Mouse (Mus musculus) intestine, embryonic 16.5 days (tissue): Measurements from ENCODE around the gene Ifi204. TPM values are rescaled to one million over a fixed set of nuclear protein-coding genes. Genes with fewer than 3 reads are reported as not detected.
"Not testable (repeated sequence)": the region's sequence is repeated elsewhere in the genome, so short reads cannot be mapped to it uniquely, and the experiment has no call there.

Experiments used
- ATAC-seq: fragments of 200-750 bp; cut with Nextera tagmentation; 2 replicates; pipeline ENCODE4 v1.8.0; 2017; ENCODE audit warnings: moderate TSS enrichment, moderate library complexity
- H3K27ac ChIP-seq: fragments of 300-500 bp; sonication (generic); 2 replicates; pipeline ENCODE4 v1.5.1; 2014; ENCODE audit warnings: mild to moderate bottlenecking, low read length
- H3K27me3 ChIP-seq: fragments of 300-500 bp; sonication (generic); replicated peaks from 2 replicates; pipeline ENCODE4 v1.6.1; 2014; ENCODE audit warnings: low read length, control low read depth, mixed read lengths; ENCODE audit not compliant: control insufficient read depth, insufficient read depth
- H3K36me3 ChIP-seq: fragments of 300-500 bp; sonication (generic); 2 replicates; pipeline ENCODE4 v1.6.1; 2014; ENCODE audit warnings: low read length, control low read depth; ENCODE audit not compliant: control insufficient read depth, insufficient read depth
- H3K4me1 ChIP-seq: fragments of 300-500 bp; sonication (generic); 2 replicates; pipeline ENCODE4 v1.6.1; 2014; ENCODE audit warnings: low read length, control low read depth, mixed read lengths; ENCODE audit not compliant: control insufficient read depth, insufficient read depth
- H3K4me2 ChIP-seq: fragments of 300-500 bp; sonication (generic); 2 replicates; pipeline ENCODE4 v1.6.1; 2014; ENCODE audit warnings: low read depth, low read length, control low read depth
- H3K4me3 ChIP-seq: fragments of 300-500 bp; sonication (generic); 2 replicates; pipeline ENCODE4 v1.5.1; 2014; ENCODE audit warnings: mild to moderate bottlenecking, low read length
- H3K9ac ChIP-seq: fragments of 300-500 bp; sonication (generic); 2 replicates; pipeline ENCODE4 v1.6.1; 2014; ENCODE audit warnings: low read depth, low read length
- H3K9me3 ChIP-seq: fragments of 300-500 bp; sonication (generic); 2 replicates; pipeline ENCODE4 v1.6.1; 2016; ENCODE audit warnings: low read length, control low read depth; ENCODE audit not compliant: control insufficient read depth
- WGBS: fragments of 180-500 bp; shearing (Covaris S2); extraction: QIAGEN DNeasy Blood & Tissue Kit; methylation state at CpG from one replicate; pipeline ENCODE4 v1.1.7; 2014; 5-methylcytosine and 5-hydroxymethylcytosine counted together
- polyA plus RNA-seq: library from polyadenylated mRNA; unstranded; fragments of >200 nt; fragmentation: Nextera tagmentation; extraction: Ambion mirVana; gene quantifications from 2 replicates; pipeline ENCODE4 v1.2.1, GENCODE M21; 2015

Ifi204 gene
- 1.9 and 2.5 TPM in 2 replicates for polyA plus RNA-seq

- H3K9ac ChIP-seq, H3K27ac ChIP-seq, H3K36me3 ChIP-seq, H3K4me3 ChIP-seq, H3K27me3 ChIP-seq, H3K9me3 ChIP-seq, H3K4me2 ChIP-seq, H3K4me1 ChIP-seq: not testable (repeated sequence)
- 76% methylated on average over 5 of the region's 5 CpGs for WGBS
- peak; percentile 40; the same call in 1 of the 2 replicates for ATAC-seq
Observed at GRCm38 (mm10) chr1:173766848-173767617, at the start of gene Ifi204. TSS of gene Ifi204 (minus strand) at chr1:173766943.

- H3K4me1 ChIP-seq, H3K36me3 ChIP-seq: not testable (repeated sequence)
Observed at GRCm38 (mm10) chr1:173809294-173809693, 42.6 kb upstream of the Ifi204 start.

GRCm38 (mm10) chr1:173802689-173803281 is 36.0 kb upstream of the Ifi204 start:
- 47% methylated on average over 2 of the region's 2 CpGs for WGBS
- not testable (repeated sequence) for H3K4me1 ChIP-seq, H3K4me2 ChIP-seq, H3K27ac ChIP-seq, H3K27me3 ChIP-seq, H3K4me3 ChIP-seq, H3K36me3 ChIP-seq, H3K9me3 ChIP-seq, H3K9ac ChIP-seq
- peak; percentile 52; the same call in 1 of the 2 replicates for ATAC-seq

More at GRCm38 (mm10) chr1:173809294-173809693, 42.6 kb upstream of the Ifi204 start:
- H3K27me3 ChIP-seq, ATAC-seq, H3K4me2 ChIP-seq, H3K4me3 ChIP-seq, H3K27ac ChIP-seq, H3K9ac ChIP-seq, H3K9me3 ChIP-seq: not testable (repeated sequence)
- WGBS, result 77% methylated on average over 2 of the region's 2 CpGs

- 58% methylated on average over 3 of the region's 3 CpGs for WGBS
Observed at GRCm38 (mm10) chr1:173802207-173802606, 35.5 kb upstream of the Ifi204 start.

GRCm38 (mm10) chr1:173801791-173802190 is 35.0 kb upstream of the Ifi204 start:
- 73% methylated on average over 2 of the region's 2 CpGs for WGBS
- H3K9ac ChIP-seq, H3K36me3 ChIP-seq, H3K27me3 ChIP-seq, H3K4me1 ChIP-seq, H3K27ac ChIP-seq, H3K9me3 ChIP-seq, H3K4me3 ChIP-seq, ATAC-seq, H3K4me2 ChIP-seq: not testable (repeated sequence)

More at GRCm38 (mm10) chr1:173802207-173802606, 35.5 kb upstream of the Ifi204 start:
- H3K9me3 ChIP-seq, H3K27me3 ChIP-seq, H3K9ac ChIP-seq, ATAC-seq, H3K27ac ChIP-seq, H3K4me3 ChIP-seq, H3K4me2 ChIP-seq, H3K36me3 ChIP-seq, H3K4me1 ChIP-seq: not testable (repeated sequence)

GRCm38 (mm10) chr1:173773457-173773856 is 6.7 kb upstream of the Ifi204 start:
- not testable (repeated sequence) for H3K27me3 ChIP-seq, H3K4me2 ChIP-seq, H3K4me3 ChIP-seq, H3K9me3 ChIP-seq, H3K4me1 ChIP-seq, H3K9ac ChIP-seq, ATAC-seq, H3K27ac ChIP-seq, H3K36me3 ChIP-seq
- 73% methylated on average over 2 of the region's 3 CpGs for WGBS

- ATAC-seq, H3K27me3 ChIP-seq, H3K4me3 ChIP-seq, H3K4me2 ChIP-seq, H3K36me3 ChIP-seq, H3K9me3 ChIP-seq, H3K4me1 ChIP-seq, H3K27ac ChIP-seq, H3K9ac ChIP-seq: not testable (repeated sequence)
- WGBS, result 93% methylated on average over 4 of the region's 5 CpGs
Observed at GRCm38 (mm10) chr1:173760032-173760431, 6.7 kb downstream of the Ifi204 start.

GRCm38 (mm10) chr1:173742262-173742661 is 24.5 kb downstream of the Ifi204 start:
- no peak overlapping the region for H3K27ac ChIP-seq
- no peak overlapping the region for H3K4me3 ChIP-seq
- no peaks in the 10 kb centered on the region for H3K4me1 ChIP-seq
- H3K27me3 ChIP-seq, result no peaks in the 10 kb centered on the region
- no peaks in the 10 kb centered on the region for H3K9me3 ChIP-seq
- no peak overlapping the region for H3K4me2 ChIP-seq
- no peaks in the 10 kb centered on the region for H3K36me3 ChIP-seq
- H3K9ac ChIP-seq, result no peak overlapping the region
- WGBS, result 75% methylated on average over 1 of the region's 1 CpGs
- ATAC-seq, result no peak

GRCm38 (mm10) chr1:173741656-173742055 is 25.1 kb downstream of the Ifi204 start, which contains the start of gene Ifi207:
TSS of gene Ifi207 (minus strand) at chr1:173741747.
- no peaks in the 10 kb centered on the region for H3K36me3 ChIP-seq
- no peaks in the 10 kb centered on the region for H3K9me3 ChIP-seq
- no peak within 1 kb of the TSS for H3K27ac ChIP-seq
- no peaks in the 10 kb centered on the region for H3K4me1 ChIP-seq
- H3K4me2 ChIP-seq, result no peak within 1 kb of the TSS
- 77% methylated on average over 4 of the region's 4 CpGs for WGBS
- no peak within 1 kb of the TSS for H3K4me3 ChIP-seq
- no peak for ATAC-seq
- H3K27me3 ChIP-seq, result no peaks in the 10 kb centered on the region
- no peak within 1 kb of the TSS for H3K9ac ChIP-seq
